Mouse (Mus musculus) C2C12 (cell line): ENCODE data around the gene Plekha5. TPM values are rescaled to one million over a fixed set of nuclear protein-coding genes. Genes with fewer than 3 reads are reported as not detected.

ENCODE experiments used
- H3K27me3 ChIP-seq: one replicate; pipeline ENCODE4 v1.6.1; 2011; ENCODE audit not compliant: control insufficient read depth, insufficient read depth, insufficient read length
- H3K36me3 ChIP-seq: one replicate; pipeline ENCODE4 v1.6.1; 2011; ENCODE audit not compliant: control insufficient read depth, insufficient read depth
- H3K4me3 ChIP-seq: one replicate; pipeline ENCODE4 v1.5.1; 2011; ENCODE audit warnings: mild to moderate bottlenecking, control low read depth; ENCODE audit not compliant: poor library complexity, insufficient read depth, severe bottlenecking
- H3K79me2 ChIP-seq: one replicate; pipeline ENCODE4 v1.6.1; 2011; ENCODE audit not compliant: control insufficient read depth, insufficient read depth
- H3K79me3 ChIP-seq: one replicate; pipeline ENCODE4 v1.6.1; 2011; ENCODE audit warnings: low read depth, control low read depth
- H3ac ChIP-seq: one replicate; pipeline ENCODE3; 2011; ENCODE audit warnings: low read depth; ENCODE audit not compliant: control insufficient read depth, insufficient read length
- CEBPB ChIP-seq: IDR thresholded peaks from one replicate; pipeline ENCODE4 v1.6.1; 2011; ENCODE audit warnings: low read depth, mild to moderate bottlenecking, control low read depth, moderate library complexity
- CTCF ChIP-seq: IDR thresholded peaks from one replicate; pipeline ENCODE4 v1.5.1; 2011; ENCODE audit not compliant: control insufficient read depth, insufficient read depth, insufficient read length
- FOSL1 ChIP-seq: IDR thresholded peaks from one replicate; pipeline ENCODE4 v1.8.0; 2011; ENCODE audit warnings: mild to moderate bottlenecking, low read length; ENCODE audit not compliant: poor library complexity, insufficient read depth, severe bottlenecking
- MAX ChIP-seq: IDR thresholded peaks from one replicate; pipeline ENCODE4 v1.6.1; 2011; ENCODE audit warnings: mild to moderate bottlenecking, control low read depth
- MYOD1 ChIP-seq: IDR thresholded peaks from one replicate; pipeline ENCODE4 v1.6.1; 2011; ENCODE audit warnings: low read depth; ENCODE audit not compliant: control insufficient read depth, insufficient read length
- MYOG ChIP-seq: IDR thresholded peaks from one replicate; pipeline ENCODE4 v1.6.1; 2011; ENCODE audit not compliant: control insufficient read depth, insufficient read length; ENCODE audit errors: extremely low read depth
- USF1 ChIP-seq: IDR thresholded peaks from one replicate; pipeline ENCODE4 v1.6.1; 2011; ENCODE audit warnings: low read depth, mild to moderate bottlenecking, control low read depth, moderate library complexity
- long read RNA-seq, 2 experiments: library from polyadenylated mRNA; unstranded; transcript quantifications; one replicate each; pipeline ENCODE4 v2.0.0; 2019 to 2020
- polyA plus RNA-seq: library from polyadenylated mRNA; unstranded; fragments of >200 nt; fragmentation: generic; extraction: Trizol; gene quantifications from one replicate; pipeline ENCODE4 v1.2.1, GENCODE M21; 2012; ENCODE audit warnings: missing spikeins

Plekha5 gene
- 13.1 TPM for polyA plus RNA-seq
- long read RNA-seq, experiment 1, partial matches to known transcripts, result 2 of 5 reads
- long read RNA-seq, experiment 1, other reads (novel, unspliced or antisense), result 3 of 5 reads
- long read RNA-seq, experiment 2, partial matches to known transcripts, result 11 of 24 reads
- long read RNA-seq, experiment 2, other reads (novel, unspliced or antisense), result 13 of 24 reads

GRCm38 (mm10) chr6:140423846-140424200 lies at the start of gene Plekha5:
Gene Plekha5 (plus strand): TSS chr6:140424054.
- Histone ChIP-seq H3K27me3 (no peaks in the 10 kb centered on the region), H3K36me3 (peaks cover 7% of the 10 kb centered on the region), H3K79me2 (peaks cover 16% of the 10 kb centered on the region), H3K79me3 (peaks cover 4% of the 10 kb centered on the region), H3ac (peak within 1 kb of the TSS; percentile 97), H3K4me3 (peak within 1 kb of the TSS; percentile 69)
- TF ChIP-seq MAX, result no peak

GRCm38 (mm10) chr6:140375671-140376070 lies 48.2 kb upstream of the Plekha5 start:
- Histone ChIP-seq H3K79me2 (no peaks in the 10 kb centered on the region), H3K27me3 (no peaks in the 10 kb centered on the region), H3K36me3 (no peaks in the 10 kb centered on the region), H3K79me3 (no peaks in the 10 kb centered on the region), H3ac (no peak overlapping the region), H3K4me3 (no peak overlapping the region)
- TF ChIP-seq USF1 (no peak), MYOG (no peak), CEBPB (no peak), MYOD1 (no peak), MAX (no peak), CTCF (no peak), FOSL1 (no peak)

- Histone ChIP-seq H3K79me2 (no peaks in the 10 kb centered on the region), H3ac (no peak overlapping the region), H3K4me3 (no peak overlapping the region), H3K36me3 (no peaks in the 10 kb centered on the region), H3K79me3 (no peaks in the 10 kb centered on the region), H3K27me3 (no peaks in the 10 kb centered on the region)
- TF ChIP-seq FOSL1 (no peak), MAX (no peak), CEBPB (no peak), MYOG (no peak), MYOD1 (no peak)
These were observed 43.3 kb upstream of the Plekha5 start for GRCm38 (mm10) chr6:140380588-140380987.

GRCm38 (mm10) chr6:140381162-140381561 lies 42.7 kb upstream of the Plekha5 start:
- H3K36me3 ChIP-seq, result no peaks in the 10 kb centered on the region
- H3K79me2 ChIP-seq, result no peaks in the 10 kb centered on the region
- H3K79me3 ChIP-seq, result no peaks in the 10 kb centered on the region
- H3K4me3 ChIP-seq, result no peak overlapping the region
- no peak overlapping the region for H3ac ChIP-seq
- TF ChIP-seq MAX (no peak), CTCF (no peak), USF1 (no peak), CEBPB (no peak), FOSL1 (no peak), MYOG (no peak), MYOD1 (no peak)
- H3K27me3 ChIP-seq, result no peaks in the 10 kb centered on the region

GRCm38 (mm10) chr6:140383580-140384400 lies 40.1 kb upstream of the Plekha5 start:
- Histone ChIP-seq H3ac (no peak overlapping the region), H3K36me3 (no peaks in the 10 kb centered on the region), H3K79me3 (no peaks in the 10 kb centered on the region), H3K4me3 (no peak overlapping the region), H3K79me2 (no peaks in the 10 kb centered on the region), H3K27me3 (no peaks in the 10 kb centered on the region)
- TF ChIP-seq FOSL1 (no peak), CEBPB (no peak), MYOG (no peak), CTCF (no peak), MYOD1 (no peak), USF1 (no peak), MAX (no peak)

GRCm38 (mm10) chr6:140396687-140397086 lies 27.2 kb upstream of the Plekha5 start:
- no peak overlapping the region for H3ac ChIP-seq
- H3K79me3 ChIP-seq, result no peaks in the 10 kb centered on the region
- H3K79me2 ChIP-seq, result no peaks in the 10 kb centered on the region
- no peaks in the 10 kb centered on the region for H3K27me3 ChIP-seq
- no peaks in the 10 kb centered on the region for H3K36me3 ChIP-seq
- no peak for TF ChIP-seq MYOG
- TF ChIP-seq CEBPB, result no peak
- no peak for TF ChIP-seq FOSL1
- no peak for TF ChIP-seq USF1
- TF ChIP-seq MAX, result no peak
- no peak for TF ChIP-seq MYOD1
- no peak for TF ChIP-seq CTCF
- H3K4me3 ChIP-seq, result no peak overlapping the region
